ENCODE assay signal across 9 mouse cellular contexts in the genomic region with DNA sequence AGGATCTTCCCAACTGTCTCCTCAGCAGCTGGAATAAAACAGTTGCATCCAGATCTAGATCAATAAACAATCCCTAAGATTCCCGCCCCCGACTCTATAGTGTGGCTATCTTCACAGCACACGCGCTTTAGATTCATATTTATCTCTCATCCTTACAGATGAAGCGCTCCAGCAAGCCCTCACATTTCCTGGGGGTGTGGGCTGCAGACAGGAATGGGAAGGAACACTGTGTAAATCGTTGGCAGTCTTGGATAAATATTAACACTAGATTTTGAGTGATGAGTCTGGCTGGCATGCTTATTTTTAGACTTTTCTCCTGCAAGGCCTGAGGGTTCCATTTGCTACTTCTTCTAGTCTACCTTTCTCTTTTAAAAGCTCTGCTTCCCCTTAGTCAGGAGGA. TPM values are rescaled to one million over a fixed set of nuclear protein-coding genes. Genes with fewer than 3 reads are reported as not detected.
DNase-seq lines count a peak whose midpoint lies in the region; ATAC-seq and TF ChIP-seq lines count a peak whose summit lies in the region.
"Had no signal": no experiment of that assay in that cellular context is flagged by ENCODE, and none has a peak within 500 bp of the region (broad histone marks: within the 10 kb centered on the region; RNA-seq: fewer than 3 reads in every experiment).

No protein-coding gene starts in this region.

- intact Hi-C loops in heart, postnatal 14 days (cut with DNase I): no loop called here

- peak overlapping the region; percentile 93 for H3K9ac ChIP-seq in embryonic facial prominence, embryonic 14.5 days (ENCODE audit: low read depth, low read length)

- no peaks in the 10 kb centered on the region for H3K9me3 ChIP-seq in heart, embryonic 10.5 days
- no peaks in the 10 kb centered on the region for H3K9me3 ChIP-seq in embryonic facial prominence, embryonic 14.5 days (ENCODE audit: control insufficient read depth, low read length)

- peak overlapping the region; percentile 97 for H3K27ac ChIP-seq in heart, embryonic 10.5 days
- H3K27ac ChIP-seq in embryonic facial prominence, embryonic 14.5 days (replicated peaks; ENCODE audit: low read depth, low read length): no peak overlapping the region
- H3K27ac ChIP-seq in kidney, adult 2 months (ENCODE audit: insufficient read depth, low read depth, low read length): peak overlapping the region; percentile 89; the same call in 1 of the 2 replicates
- H3K27ac ChIP-seq in macrophage: no peak overlapping the region

- peak overlapping the region; percentile 83 for H3K4me2 ChIP-seq in embryonic facial prominence, embryonic 14.5 days (ENCODE audit: low read depth, low read length)

- no peak for TF ChIP-seq CTCF in kidney, adult 2 months (conservative IDR thresholded peaks at IDR 0.05; ENCODE audit: insufficient read depth, insufficient read length, low read depth, low read length)

- H3K4me1 ChIP-seq in heart, embryonic 10.5 days: peaks cover 31% of the 10 kb centered on the region
- peaks cover 24% of the 10 kb centered on the region for H3K4me1 ChIP-seq in embryonic facial prominence, embryonic 14.5 days (ENCODE audit: control insufficient read depth, insufficient read depth, low read length)
- peaks cover 25% of the 10 kb centered on the region for H3K4me1 ChIP-seq in kidney, adult 2 months (ENCODE audit: control insufficient read depth, insufficient read depth, low read length)

- no peak for ATAC-seq in embryonic facial prominence, embryonic 14.5 days (ENCODE audit: low read depth)

- no peaks in the 10 kb centered on the region for H3K27me3 ChIP-seq in heart, embryonic 10.5 days (ENCODE audit: insufficient read depth, poor library complexity, severe bottlenecking)
- no peaks in the 10 kb centered on the region for H3K27me3 ChIP-seq in embryonic facial prominence, embryonic 14.5 days (replicated peaks; ENCODE audit: control insufficient read depth, insufficient read depth, low read length)
- no peaks in the 10 kb centered on the region for H3K27me3 ChIP-seq in kidney, adult 2 months (replicated peaks; ENCODE audit: control insufficient read depth, insufficient read depth, low read length)
- H3K27me3 ChIP-seq: Patski had no signal

- no peak for DNase-seq in heart, embryonic 10.5 days (ENCODE audit: low spot score)
- DNase-seq in heart, postnatal 14 days: no peak
- no peak for DNase-seq in embryonic facial prominence, embryonic 14.5 days (ENCODE audit: low spot score)
- DNase-seq in kidney, adult 2 months: peak; percentile 76
- no peak for DNase-seq in thymus, postnatal 4 days
- DNase-seq in thymus, postnatal 10 days (ENCODE audit: low spot score in 2 of 2): no peak
- no peak for DNase-seq in right cerebral cortex, postnatal 14 days

- peaks cover 60% of the 10 kb centered on the region for H3K79me2 ChIP-seq in macrophage (ENCODE audit: inconsistent target)

- 18% methylated on average over 6 of the region's 6 CpGs for WGBS in heart, embryonic 10.5 days
- 26% methylated on average over 6 of the region's 6 CpGs for WGBS in embryonic facial prominence, embryonic 14.5 days
- 19% methylated on average over 6 of the region's 6 CpGs for WGBS in kidney, adult 2 months
- 43% methylated on average over 6 of the region's 6 CpGs for WGBS in macrophage (ENCODE audit: missing documents)

- H3K4me3 ChIP-seq in heart, embryonic 10.5 days: peak overlapping the region; percentile 90
- peak overlapping the region; percentile 84 for H3K4me3 ChIP-seq in embryonic facial prominence, embryonic 14.5 days (ENCODE audit: low read depth, low read length)
- peak overlapping the region; percentile 94; the same call in 1 of the 2 replicates for H3K4me3 ChIP-seq in kidney, adult 2 months (ENCODE audit: insufficient read depth, low read depth, low read length)
- peak overlapping the region; percentile 80 for H3K4me3 ChIP-seq in macrophage (ENCODE audit: inconsistent target)

- peaks cover 27% of the 10 kb centered on the region for H3K36me3 ChIP-seq in heart, embryonic 10.5 days
- H3K36me3 ChIP-seq in embryonic facial prominence, embryonic 14.5 days (ENCODE audit: control insufficient read depth, insufficient read depth, low read length): peaks cover 14% of the 10 kb centered on the region; the same call in 1 of the 2 replicates
- H3K36me3 ChIP-seq in kidney, adult 2 months (ENCODE audit: control insufficient read depth, insufficient read depth, low read length): peaks cover 2% of the 10 kb centered on the region; the same call in 1 of the 2 replicates
- H3K36me3 ChIP-seq in macrophage (ENCODE audit: inconsistent target): no peaks in the 10 kb centered on the region

- TF ChIP-seq POLR2A in kidney, adult 2 months (IDR thresholded peaks at IDR 0.05; ENCODE audit: low read depth, low read length): no peak

RNA-seq across cellular contexts. Expression of a gene that starts 1.6 kb away (rescaled TPM):
- 537 and 587 TPM in 2 replicates for polyA plus RNA-seq in heart, embryonic 10.5 days (2016; fragmentation: Nextera tagmentation; extraction: Ambion mirVana)
- total RNA-seq in heart, postnatal 14 days (2021): 100 to 1,000 TPM; 208 to 228 TPM
- 325 and 357 TPM in 2 replicates for polyA plus RNA-seq in embryonic facial prominence, embryonic 14.5 days (2014; fragmentation: Nextera tagmentation; extraction: Ambion mirVana)
- 116 and 186 TPM in 2 replicates for polyA plus RNA-seq in kidney, adult 2 months (2012; rRNA removed)
- 10 to 100 TPM; 12.8 to 86.7 (median 26.0) TPM for total RNA-seq in macrophage (2018; cell fraction: chromatin; rRNA removed)
- total RNA-seq in macrophage (2018; cell fraction: cytosol; rRNA removed): 10 to 100 TPM; 48.3 to 97.8 (median 70.6) TPM
- 10 to 100 TPM; 24.7 to 75.6 (median 38.3) TPM for total RNA-seq in macrophage (2018; cell fraction: nucleus; rRNA removed)
- 55.2 to 86.2 TPM (median 66.0 TPM) in 3 replicates for polyA plus RNA-seq in macrophage (2018)

Comparison
In these comparisons a context has a peak if more than half of its experiments do, and no peak if none do; other contexts are left out.
1. H3K27ac ChIP-seq: peak in heart, embryonic 10.5 days (single experiment) and kidney, adult 2 months (single experiment); none in embryonic facial prominence, embryonic 14.5 days (single experiment) and macrophage (single experiment).
2. Peak in every context shown above with its lines, with median percentiles within 50 percentile points of each other: H3K4me3 ChIP-seq.